Mouse (Mus musculus) CH12.LX (cell line): ENCODE measurements around the gene Gpr15.

Source experiments
- CTCF ChIP-seq, 2 experiments: IDR thresholded peaks in 1 of 2; conservative IDR thresholded peaks in 1 of 2; 2 replicates each; pipeline ENCODE4 v1.5.1; 2011 to 2012; ENCODE audit warnings: low read depth in 2 of 2, low read length in 2 of 2, improper control_type of control experiment in 1 of 2, inconsistent platforms in 1 of 2, mild to moderate bottlenecking in 1 of 2, moderate library complexity in 1 of 2
- EP300 ChIP-seq: IDR thresholded peaks from 2 replicates; pipeline ENCODE4 v1.6.1; 2011; ENCODE audit warnings: low read length, improper control_type of control experiment
- MEF2A ChIP-seq: IDR thresholded peaks from 2 replicates; pipeline ENCODE4 v1.6.1; 2014; ENCODE audit warnings: low read depth, mild to moderate bottlenecking, inconsistent platforms, low read length, improper control_type of control experiment, borderline replicate concordance
- MYC ChIP-seq: IDR thresholded peaks from 2 replicates; pipeline ENCODE4 v1.6.1; 2011; ENCODE audit warnings: low read depth, mild to moderate bottlenecking, improper control_type of control experiment, low read length
- PAX5 ChIP-seq: IDR thresholded peaks from 2 replicates; pipeline ENCODE4 v1.6.1; 2012; ENCODE audit warnings: low read length, inconsistent platforms, mixed read lengths
- POLR2A ChIP-seq: IDR thresholded peaks from 2 replicates; pipeline ENCODE4 v1.6.1; 2011; ENCODE audit warnings: low read depth, mild to moderate bottlenecking, improper control_type of control experiment, low read length
- RCOR1 ChIP-seq: conservative IDR thresholded peaks from 2 replicates; pipeline ENCODE4 v1.6.1; 2012; ENCODE audit warnings: low read depth, mild to moderate bottlenecking, inconsistent platforms, low read length, improper control_type of control experiment
- ZKSCAN1 ChIP-seq: IDR thresholded peaks from 2 replicates; pipeline ENCODE4 v1.6.1; 2012; ENCODE audit warnings: low read depth, inconsistent platforms, low read length, improper control_type of control experiment, borderline replicate concordance

- TF ChIP-seq EP300 (peak; percentile 44; the same call in 1 of the 2 replicates), POLR2A (no peak), MEF2A (no peak), MYC (no peak), CTCF (conservative IDR thresholded peaks at IDR 0.05 in 1 of 2, IDR thresholded peaks at IDR 0.05 in 1 of 2; ENCODE audit: low read depth in 2 of 2, low read length in 2 of 2) (no peak), PAX5 (no peak), ZKSCAN1 (no peak), RCOR1 (no peak)
Observed at GRCm38 (mm10) chr16:58689555-58690169, 29.2 kb downstream of the Gpr15 start.
